Mouse (Mus musculus) lung, adult 2 months (tissue): ENCODE measurements around the gene Ttll4.

ENCODE experiments used
- CTCF ChIP-seq: fragments of 200-500 bp; IDR thresholded peaks from 2 replicates; pipeline ENCODE4 v1.5.1; 2011; ENCODE audit warnings: mild to moderate bottlenecking, low read length, control low read depth; ENCODE audit not compliant: insufficient read depth
- POLR2A ChIP-seq: fragments of 200-500 bp; IDR thresholded peaks from 2 replicates; pipeline ENCODE4 v1.6.1; 2011; ENCODE audit warnings: low read depth, mild to moderate bottlenecking, control low read depth, low read length, borderline replicate concordance; ENCODE audit errors: extremely low read depth

DNA sequence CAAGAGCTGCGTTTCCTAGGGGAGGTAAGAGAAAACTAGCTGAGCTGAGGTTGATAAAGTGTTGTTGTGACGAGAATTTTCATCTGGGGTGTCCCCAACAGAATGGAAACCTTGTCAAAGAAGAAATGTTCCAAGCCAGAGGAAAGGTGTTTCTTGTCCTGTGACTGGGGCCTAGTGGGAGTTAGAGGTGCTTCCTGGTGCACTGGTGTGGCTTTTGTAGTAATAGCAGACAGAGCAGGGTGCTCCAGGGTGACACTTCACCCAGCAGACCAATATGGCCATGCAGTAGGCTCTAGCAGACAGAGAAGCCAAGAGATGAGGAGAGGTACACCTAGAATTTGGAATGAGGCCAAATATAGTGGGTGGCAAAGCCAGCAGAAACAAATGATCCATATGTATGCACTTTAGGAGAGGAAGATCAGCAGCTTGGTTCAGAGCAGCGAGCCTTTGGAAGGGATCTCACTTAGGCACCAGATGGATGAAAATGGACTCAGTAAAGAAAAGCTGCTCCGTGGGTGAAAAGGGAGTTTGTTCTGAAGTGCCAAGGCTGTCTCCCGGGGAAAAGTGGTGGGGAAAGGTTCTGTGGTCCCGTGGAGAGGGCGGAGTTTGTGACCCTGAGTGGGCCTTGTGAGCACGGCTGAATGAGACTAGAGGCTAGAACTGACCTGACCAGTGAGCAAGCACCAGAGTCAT, 32.5 kb downstream of the Ttll4 start:
- TF ChIP-seq POLR2A (no peak), CTCF (no peak)
